Mouse (Mus musculus) embryonic facial prominence, embryonic 11.5 days (tissue): Measurements from ENCODE around the gene Atr. TPM values are rescaled to one million over a fixed set of nuclear protein-coding genes. Genes with fewer than 3 reads are reported as not detected.

Experiments used
- ATAC-seq: fragments of 200-750 bp; cut with Nextera tagmentation; replicated peaks from 2 replicates; pipeline ENCODE4 v1.8.0; 2017; ENCODE audit warnings: low read depth; ENCODE audit not compliant: insufficient number of reproducible peaks, low FRiP score, low TSS enrichment
- DNase-seq: peaks from one replicate; pipeline ENCODE4 v3.0.0-alpha.2; 2015; ENCODE audit warnings: low spot score
- H3K27ac ChIP-seq: fragments of 300-500 bp; sonication (generic); replicated peaks from 2 replicates; pipeline ENCODE4 v1.5.1; 2014; ENCODE audit warnings: mild to moderate bottlenecking, low read depth, low read length, control low read depth
- H3K27me3 ChIP-seq: fragments of 300-500 bp; sonication (generic); 2 replicates; pipeline ENCODE4 v1.6.1; 2014; ENCODE audit warnings: mild to moderate bottlenecking, low read length, moderate library complexity, mixed read lengths; ENCODE audit not compliant: control insufficient read depth, insufficient read depth
- H3K36me3 ChIP-seq: fragments of 300-500 bp; sonication (generic); replicated peaks from 2 replicates; pipeline ENCODE4 v1.6.1; 2014; ENCODE audit warnings: low read depth, mild to moderate bottlenecking, low read length, moderate library complexity, mixed read lengths; ENCODE audit not compliant: control insufficient read depth, insufficient read depth
- H3K4me1 ChIP-seq: fragments of 300-500 bp; sonication (generic); 2 replicates; pipeline ENCODE4 v1.6.1; 2014; ENCODE audit warnings: low read length, mixed read lengths; ENCODE audit not compliant: control insufficient read depth, insufficient read depth
- H3K4me2 ChIP-seq: fragments of 300-500 bp; sonication (generic); 2 replicates; pipeline ENCODE4 v1.6.1; 2014; ENCODE audit warnings: low read depth, mild to moderate bottlenecking, control low read depth, low read length, moderate library complexity
- H3K4me3 ChIP-seq: fragments of 300-500 bp; sonication (generic); 2 replicates; pipeline ENCODE4 v1.5.1; 2014; ENCODE audit warnings: low read depth, low read length, control low read depth
- H3K9ac ChIP-seq: fragments of 300-500 bp; sonication (generic); replicated peaks from 2 replicates; pipeline ENCODE4 v1.6.1; 2014; ENCODE audit warnings: mild to moderate bottlenecking, control low read depth, low read length
- H3K9me3 ChIP-seq: fragments of 300-500 bp; sonication (generic); replicated peaks from 2 replicates; pipeline ENCODE4 v1.6.1; 2016; ENCODE audit warnings: mild to moderate bottlenecking, low read length, inconsistent platforms, mixed read lengths; ENCODE audit not compliant: control insufficient read depth
- WGBS: fragments of 180-500 bp; shearing (Covaris S2); extraction: QIAGEN DNeasy Blood & Tissue Kit; methylation state at CpG from one replicate; pipeline ENCODE4 v1.1.7; 2014; 5-methylcytosine and 5-hydroxymethylcytosine counted together
- polyA plus RNA-seq: library from polyadenylated mRNA; unstranded; fragments of >200 nt; fragmentation: Nextera tagmentation; extraction: Ambion mirVana; gene quantifications from 2 replicates; pipeline ENCODE4 v1.2.1, GENCODE M21; 2014

Atr gene
- 17.9 and 18.9 TPM in 2 replicates for polyA plus RNA-seq

DNA sequence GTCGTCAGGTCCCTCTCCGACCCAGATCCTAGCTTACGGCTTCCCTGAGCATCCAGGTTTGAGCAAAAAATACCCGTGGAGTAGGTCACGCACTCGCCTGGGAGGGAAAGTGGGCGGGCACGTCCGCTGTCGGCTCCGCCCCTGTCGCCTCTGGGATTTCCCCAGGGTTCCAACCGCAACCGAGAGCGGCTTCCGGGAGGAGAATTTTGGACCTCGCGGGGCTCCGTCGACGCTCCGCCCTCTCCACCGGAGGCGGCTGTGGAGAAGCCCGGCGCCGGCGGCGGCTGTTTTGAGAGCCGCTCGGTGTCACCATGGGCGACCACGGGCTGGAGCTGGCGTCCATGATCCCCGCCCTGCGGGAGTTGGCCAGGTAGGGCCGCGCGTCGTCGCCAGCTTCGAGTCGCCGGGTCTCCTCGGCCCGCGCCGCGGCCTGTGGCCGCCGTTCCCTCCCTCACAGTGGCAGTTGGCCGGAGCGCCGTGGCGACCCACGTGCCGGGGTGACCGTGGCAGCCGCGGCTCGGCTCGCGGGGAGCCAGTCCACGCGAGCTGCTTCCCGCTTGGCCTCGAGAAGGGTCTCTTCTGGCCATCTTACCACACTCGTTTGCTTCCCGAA is at the start of gene Atr:
Atr (plus strand) TSS at position 184 of the 613 bp plus-strand sequence.
- H3K9ac ChIP-seq: peak within 1 kb of the TSS; percentile 78
- peak; percentile 85 for ATAC-seq
- no peaks in the 10 kb centered on the region for H3K4me1 ChIP-seq
- H3K4me3 ChIP-seq: peak within 1 kb of the TSS; percentile 82
- H3K27ac ChIP-seq: peak within 1 kb of the TSS; percentile 43; the same call in 1 of the 2 replicates
- peak within 1 kb of the TSS; percentile 82 for H3K4me2 ChIP-seq
- H3K36me3 ChIP-seq: no peaks in the 10 kb centered on the region
- H3K27me3 ChIP-seq: no peaks in the 10 kb centered on the region
- DNase-seq: peak; percentile 96
- WGBS: under 1% methylated on average over 68 of the region's 69 CpGs
- no peaks in the 10 kb centered on the region for H3K9me3 ChIP-seq

DNA sequence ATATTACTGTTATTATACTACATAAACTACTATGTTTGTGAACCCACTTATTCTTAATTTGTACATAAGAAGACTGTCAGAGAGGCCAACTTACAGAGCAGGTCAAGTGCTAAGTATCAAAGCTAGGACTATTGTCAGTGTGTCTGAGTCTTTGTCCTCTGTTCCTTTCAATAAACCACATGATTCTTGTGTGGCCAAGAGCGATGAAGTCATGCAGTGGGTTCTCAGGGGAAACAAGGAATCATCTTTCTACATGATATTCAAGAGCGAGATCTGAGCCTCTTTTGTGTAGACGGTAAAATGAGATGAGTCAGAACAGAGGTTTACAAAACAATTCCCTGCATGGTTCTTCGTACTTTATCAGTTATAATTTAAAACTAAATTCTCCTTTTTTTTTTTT is 47.8 kb upstream of the Atr start:
- ATAC-seq: no peak
- Histone ChIP-seq H3K4me2 (no peak overlapping the region), H3K27me3 (no peaks in the 10 kb centered on the region), H3K4me1 (no peaks in the 10 kb centered on the region), H3K27ac (no peak overlapping the region), H3K9me3 (no peaks in the 10 kb centered on the region), H3K36me3 (no peaks in the 10 kb centered on the region), H3K4me3 (no peak overlapping the region), H3K9ac (no peak overlapping the region)
- WGBS: 71% methylated on average over 4 of the region's 4 CpGs
- no peak for DNase-seq

DNA sequence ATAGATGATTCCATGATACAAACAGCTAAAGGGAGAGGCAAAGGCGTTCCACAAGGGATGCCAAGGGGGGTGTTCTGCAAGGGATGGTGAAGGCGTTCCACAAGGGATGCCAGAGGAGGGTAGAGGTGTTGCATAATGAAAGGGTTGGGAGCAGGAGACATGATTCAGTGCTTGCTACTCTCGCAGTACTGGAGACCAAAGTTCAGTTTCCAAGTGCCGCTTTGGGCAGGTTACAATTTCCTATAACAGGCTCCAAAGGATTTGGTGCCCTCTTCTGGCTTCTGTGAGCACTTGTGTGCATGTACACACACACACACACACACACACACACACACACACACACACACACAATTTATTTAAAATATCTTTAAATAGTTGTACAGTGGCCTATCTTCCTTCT is 45.6 kb upstream of the Atr start:
- Histone ChIP-seq H3K9ac (no peak overlapping the region), H3K4me2 (no peak overlapping the region), H3K4me1 (no peaks in the 10 kb centered on the region), H3K4me3 (no peak overlapping the region), H3K27ac (no peak overlapping the region), H3K27me3 (no peaks in the 10 kb centered on the region), H3K9me3 (no peaks in the 10 kb centered on the region), H3K36me3 (no peaks in the 10 kb centered on the region)
- 92% methylated on average over 4 of the region's 4 CpGs for WGBS
- no peak for DNase-seq
- no peak for ATAC-seq

DNA sequence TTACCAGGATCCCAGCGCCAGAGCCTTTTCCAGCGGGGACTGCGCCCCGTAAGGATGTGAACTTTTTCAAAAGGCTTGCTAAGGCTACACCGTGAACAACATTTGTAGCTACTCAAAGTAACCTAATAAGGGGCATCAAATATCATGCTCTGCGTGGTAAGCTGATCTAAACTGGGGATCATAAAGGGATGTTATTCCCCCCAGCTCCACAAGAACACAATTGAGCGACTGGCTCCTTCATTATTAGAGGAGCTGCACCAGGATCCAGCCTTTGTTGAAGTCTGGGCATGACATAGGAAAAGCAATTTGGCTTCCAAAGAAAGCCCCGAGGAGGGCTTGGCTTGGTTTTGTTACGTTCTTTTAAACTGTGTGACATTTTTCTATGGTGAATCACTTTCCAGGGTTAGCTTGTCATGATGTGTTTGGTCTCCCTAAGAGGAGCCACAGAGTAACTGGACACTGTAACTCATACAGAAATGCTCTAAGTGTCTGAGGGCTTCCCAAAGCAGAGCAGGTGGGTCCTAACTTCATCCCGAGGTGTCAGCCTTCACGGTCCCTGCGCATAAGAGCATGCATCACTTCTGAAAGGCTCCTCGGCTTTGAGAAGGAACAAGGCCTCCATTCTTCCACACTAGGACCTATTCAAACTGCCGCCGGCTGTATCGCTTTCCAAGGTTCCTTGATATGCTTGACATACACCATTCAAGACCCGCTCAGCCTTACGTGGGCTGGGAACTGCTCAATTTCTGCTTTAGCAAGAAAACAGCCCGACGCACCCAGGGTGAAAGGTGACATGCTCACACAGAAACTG is 43.5 kb upstream of the Atr start:
- Histone ChIP-seq H3K4me1 (no peaks in the 10 kb centered on the region), H3K9me3 (no peaks in the 10 kb centered on the region), H3K9ac (no peak overlapping the region), H3K4me2 (no peak overlapping the region), H3K36me3 (no peaks in the 10 kb centered on the region), H3K4me3 (no peak overlapping the region), H3K27me3 (no peaks in the 10 kb centered on the region), H3K27ac (0 out of 2 replicates have a peak overlapping the region, but pooled peaks have one; percentile 4)
- ATAC-seq: peak; percentile 63; the same call in 1 of the 2 replicates
- WGBS: 35% methylated on average over 20 of the region's 20 CpGs
- DNase-seq: peak; percentile 63

DNA sequence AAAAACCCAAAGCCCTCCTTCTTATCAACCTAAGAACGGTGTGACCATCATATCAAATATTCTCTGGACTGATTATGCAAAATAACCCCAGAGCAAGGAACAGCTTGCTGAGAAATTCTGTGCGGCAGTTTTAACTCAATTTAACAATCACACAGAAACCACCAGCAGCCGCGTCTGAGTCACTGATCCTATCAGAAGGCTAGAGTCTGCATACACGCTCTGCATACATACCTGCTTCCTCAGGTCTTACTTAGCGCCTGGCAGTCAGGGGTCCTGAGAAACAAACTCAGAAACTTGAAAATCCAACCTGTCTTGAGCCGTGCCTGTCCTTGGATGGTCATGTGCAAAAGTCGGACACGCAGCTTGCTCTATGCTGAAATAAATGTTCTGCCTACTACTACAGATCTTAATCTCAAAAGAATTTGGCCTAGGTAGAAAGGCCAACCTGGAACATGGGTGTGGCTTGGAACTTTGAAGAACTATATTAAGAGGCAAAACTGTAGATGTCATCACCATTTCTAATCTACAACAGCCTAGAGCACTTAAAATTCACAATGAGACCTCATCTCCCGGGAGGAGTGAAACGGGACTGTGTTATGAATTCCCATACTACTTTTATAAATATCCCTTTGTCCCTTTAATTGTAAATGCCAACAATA is 42.3 kb upstream of the Atr start:
- Histone ChIP-seq H3K9me3 (no peaks in the 10 kb centered on the region), H3K36me3 (no peaks in the 10 kb centered on the region), H3K4me2 (no peak overlapping the region), H3K27me3 (no peaks in the 10 kb centered on the region), H3K27ac (no peak overlapping the region), H3K4me1 (no peaks in the 10 kb centered on the region), H3K4me3 (no peak overlapping the region), H3K9ac (no peak overlapping the region)
- ATAC-seq (no peak), DNase-seq (no peak)
- WGBS: 81% methylated on average over 11 of the region's 11 CpGs

DNA sequence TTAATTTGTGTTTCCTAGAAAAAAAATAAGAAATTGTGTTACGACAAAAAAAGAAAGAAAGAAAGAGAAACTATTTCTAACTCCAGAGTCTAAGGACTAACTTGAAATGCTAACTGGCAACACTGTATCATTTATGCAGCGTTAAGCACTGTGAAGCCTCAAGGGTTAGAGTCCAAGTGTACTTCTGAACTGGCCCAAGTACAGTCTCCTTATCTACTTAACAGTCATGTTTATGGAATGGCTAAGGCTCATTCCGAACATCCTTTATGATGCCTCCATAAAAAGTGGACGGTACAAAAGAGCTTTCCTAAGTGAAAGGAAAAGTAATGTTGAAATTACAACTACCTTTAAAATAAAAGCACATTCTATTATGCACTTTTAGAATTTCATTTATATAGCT is 41.7 kb upstream of the Atr start:
- Histone ChIP-seq H3K4me1 (no peaks in the 10 kb centered on the region), H3K36me3 (no peaks in the 10 kb centered on the region), H3K27me3 (no peaks in the 10 kb centered on the region), H3K27ac (no peak overlapping the region), H3K9ac (no peak overlapping the region), H3K9me3 (no peaks in the 10 kb centered on the region), H3K4me3 (no peak overlapping the region), H3K4me2 (no peak overlapping the region)
- DNase-seq (no peak), ATAC-seq (no peak)
- 91% methylated on average over 4 of the region's 4 CpGs for WGBS

DNA sequence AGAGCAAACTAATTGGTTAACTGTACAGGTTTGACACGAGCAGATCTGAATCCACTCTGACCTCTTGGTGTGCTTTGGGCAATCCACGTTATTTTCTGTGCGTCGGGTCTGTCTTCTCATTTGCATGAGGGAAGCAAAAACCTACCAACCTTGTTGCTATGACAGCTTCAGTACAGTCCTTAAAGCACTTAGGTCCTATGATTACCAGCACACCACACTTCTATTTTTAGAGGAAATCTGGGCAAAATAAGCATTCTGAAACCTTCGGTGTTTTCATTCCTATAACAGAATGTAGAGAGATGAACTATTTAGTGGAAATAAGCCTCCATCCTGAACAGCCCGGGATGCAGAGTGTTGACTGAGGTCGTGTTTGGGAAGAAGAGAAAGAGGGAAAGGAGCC is 34.9 kb upstream of the Atr start:
- ATAC-seq (no peak), DNase-seq (no peak)
- Histone ChIP-seq H3K4me3 (no peak overlapping the region), H3K4me1 (no peaks in the 10 kb centered on the region), H3K36me3 (no peaks in the 10 kb centered on the region), H3K4me2 (no peak overlapping the region), H3K27me3 (no peaks in the 10 kb centered on the region), H3K9ac (no peak overlapping the region), H3K27ac (no peak overlapping the region), H3K9me3 (no peaks in the 10 kb centered on the region)
- WGBS: 74% methylated on average over 7 of the region's 7 CpGs

DNA sequence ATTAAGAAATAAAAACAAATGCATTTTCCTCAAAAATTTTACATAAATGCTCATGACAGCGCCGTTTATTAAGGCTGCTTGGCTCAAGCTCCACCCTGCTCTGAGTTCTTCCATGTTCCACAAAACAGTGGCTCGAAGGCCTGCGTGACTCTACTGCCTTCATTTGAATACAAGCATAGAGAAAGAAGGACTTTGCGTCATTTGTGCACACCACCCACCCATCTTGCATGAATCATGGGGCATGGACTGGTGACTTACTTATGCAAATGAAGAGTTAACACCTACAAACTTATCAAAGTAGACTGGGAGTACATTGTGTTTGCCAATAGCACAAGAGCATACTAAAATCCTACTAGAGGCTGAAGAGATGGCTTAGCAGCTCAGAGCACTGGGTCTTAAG is 29.8 kb upstream of the Atr start:
- H3K4me1 ChIP-seq: no peaks in the 10 kb centered on the region
- H3K27me3 ChIP-seq: no peaks in the 10 kb centered on the region
- no peak overlapping the region for H3K4me2 ChIP-seq
- no peaks in the 10 kb centered on the region for H3K9me3 ChIP-seq
- H3K36me3 ChIP-seq: no peaks in the 10 kb centered on the region
- H3K9ac ChIP-seq: no peak overlapping the region
- ATAC-seq (no peak), DNase-seq (no peak)
- H3K4me3 ChIP-seq: no peak overlapping the region
- 95% methylated on average over 5 of the region's 5 CpGs for WGBS
- H3K27ac ChIP-seq: no peak overlapping the region
